Mouse (Mus musculus) intestine, postnatal 0 days (tissue): ENCODE results near the gene Frs3. TPM values are rescaled to one million over a fixed set of nuclear protein-coding genes. Genes with fewer than 3 reads are reported as not detected.

Experiments
- ATAC-seq: fragments of 200-750 bp; cut with Nextera tagmentation; 2 replicates; pipeline ENCODE4 v1.8.0; 2017; ENCODE audit warnings: mild to moderate bottlenecking, moderate TSS enrichment, moderate library complexity
- H3K27ac ChIP-seq: fragments of 300-500 bp; sonication (generic); 2 replicates; pipeline ENCODE4 v1.5.1; 2014; ENCODE audit warnings: mild to moderate bottlenecking, low read depth, low read length, moderate library complexity
- H3K27me3 ChIP-seq: fragments of 300-500 bp; sonication (generic); replicated peaks from 2 replicates; pipeline ENCODE4 v1.6.1; 2014; ENCODE audit warnings: low read length, mixed read lengths; ENCODE audit not compliant: control insufficient read depth, insufficient read depth
- H3K36me3 ChIP-seq: fragments of 300-500 bp; sonication (generic); 2 replicates; pipeline ENCODE4 v1.6.1; 2014; ENCODE audit warnings: mild to moderate bottlenecking, moderate library complexity; ENCODE audit not compliant: control insufficient read depth, insufficient read depth
- H3K4me1 ChIP-seq: fragments of 300-500 bp; sonication (generic); replicated peaks from 2 replicates; pipeline ENCODE4 v1.6.1; 2014; ENCODE audit warnings: antibody characterized with exemption, low read length, mixed read lengths; ENCODE audit not compliant: control insufficient read depth, insufficient read depth
- H3K4me2 ChIP-seq: fragments of 300-500 bp; sonication (generic); replicated peaks from 2 replicates; pipeline ENCODE4 v1.6.1; 2014; ENCODE audit warnings: low read depth, mild to moderate bottlenecking, moderate library complexity
- H3K4me3 ChIP-seq: fragments of 300-500 bp; sonication (generic); 2 replicates; pipeline ENCODE4 v1.5.1; 2014; ENCODE audit warnings: low read depth, low read length
- H3K9ac ChIP-seq: fragments of 300-500 bp; sonication (generic); 2 replicates; pipeline ENCODE4 v1.6.1; 2014; ENCODE audit warnings: mild to moderate bottlenecking, low read depth, low read length
- H3K9me3 ChIP-seq: fragments of 300-500 bp; sonication (generic); 2 replicates; pipeline ENCODE4 v1.6.1; 2016; ENCODE audit warnings: mixed run types; ENCODE audit not compliant: control insufficient read depth
- CTCF ChIP-seq: sonication (generic); IDR thresholded peaks from 2 replicates; pipeline ENCODE4 v1.5.1; 2016; ENCODE audit warnings: low read depth, mild to moderate bottlenecking, control low read depth, antibody characterized with exemption, moderate library complexity
- WGBS: fragments of 180-500 bp; shearing (Covaris S2); extraction: QIAGEN DNeasy Blood & Tissue Kit; methylation state at CpG from one replicate; pipeline ENCODE4 v1.1.7; 2014; 5-methylcytosine and 5-hydroxymethylcytosine counted together
- polyA plus RNA-seq: library from polyadenylated mRNA; unstranded; fragments of >200 nt; fragmentation: Nextera tagmentation; extraction: Ambion mirVana; gene quantifications from 2 replicates; pipeline ENCODE4 v1.2.1, GENCODE M21; 2015

The Frs3 gene
- polyA plus RNA-seq, 1 experiment from 2014 or later: 2.9 TPM

DNA sequence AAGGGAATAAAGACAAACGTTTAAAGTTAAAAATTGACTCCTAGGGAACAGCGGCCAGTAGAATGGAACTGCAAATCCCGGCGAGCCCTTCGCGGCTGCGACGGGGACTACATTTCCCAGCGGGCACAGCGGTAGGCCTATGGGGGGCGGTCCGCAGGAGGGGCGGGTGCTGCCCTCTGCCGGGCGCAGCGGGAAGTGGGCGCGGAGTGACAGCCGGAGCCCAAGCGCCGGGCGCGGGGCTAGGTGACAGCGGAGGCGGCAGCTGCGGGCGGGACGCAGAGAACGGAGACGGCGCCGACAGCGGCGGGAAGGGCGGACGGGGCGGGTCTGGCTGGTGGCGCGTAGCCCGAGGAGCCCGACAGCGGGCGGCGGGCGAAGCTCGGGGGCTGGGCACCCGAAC, 48.0 kb downstream of the Frs3 start, which contains the start of gene Tfeb:
Gene Tfeb (plus strand): TSS at position 175 of the 400 bp plus-strand sequence.
- no peaks in the 10 kb centered on the region for H3K9me3 ChIP-seq
- H3K9ac ChIP-seq: peak within 1 kb of the TSS; percentile 75
- H3K4me2 ChIP-seq: peak within 1 kb of the TSS; percentile 92
- H3K36me3 ChIP-seq: no peaks in the 10 kb centered on the region
- H3K4me3 ChIP-seq: peak within 1 kb of the TSS; percentile 81
- under 1% methylated on average over 45 of the region's 47 CpGs for whole genome bisulfite sequencing
- peak; percentile 99 for TF ChIP-seq CTCF
- ATAC-seq: peak; percentile 72
- H3K4me1 ChIP-seq: no peaks in the 10 kb centered on the region
- no peaks in the 10 kb centered on the region for H3K27me3 ChIP-seq
- peak within 1 kb of the TSS; percentile 91 for H3K27ac ChIP-seq

DNA sequence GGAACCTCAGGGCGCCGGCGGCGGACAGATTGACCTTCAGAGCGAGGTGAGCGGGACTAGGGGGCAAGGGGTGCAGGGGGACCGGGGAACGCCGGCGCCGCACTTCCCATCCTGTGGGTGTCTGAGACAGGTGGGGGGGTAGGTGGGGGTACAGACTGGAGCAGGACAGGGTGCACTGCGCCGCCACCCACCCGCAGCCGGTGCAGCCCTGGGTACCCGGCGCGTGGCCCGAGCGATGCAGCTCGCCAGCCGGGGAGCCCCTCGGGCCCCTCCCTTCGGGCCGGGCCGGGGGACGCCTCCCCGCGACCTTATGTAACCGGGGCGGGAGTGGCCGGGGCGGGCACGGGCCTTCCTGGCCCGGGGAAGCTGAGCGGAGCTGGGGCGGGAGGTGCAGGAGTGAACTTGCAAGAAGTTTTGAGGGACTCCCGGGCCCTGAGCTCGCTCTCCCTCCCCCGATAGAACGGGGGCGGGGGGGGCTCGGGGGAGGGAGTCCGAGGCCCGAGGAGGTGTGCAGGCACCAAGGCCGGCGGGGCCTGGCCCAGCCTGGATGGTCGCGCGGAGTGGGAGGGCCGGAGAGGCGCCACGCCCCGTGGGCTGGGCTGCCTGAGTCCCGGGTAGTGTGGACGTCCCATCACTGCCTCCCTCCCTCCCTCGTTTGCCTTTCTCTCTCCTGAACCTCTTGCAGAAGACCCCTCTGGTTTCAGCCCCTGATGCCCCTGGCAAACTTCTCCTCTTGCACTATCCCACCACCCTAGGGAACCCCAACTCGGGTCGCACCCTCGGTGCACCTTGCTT, 48.6 kb downstream of the Frs3 start:
- H3K9me3 ChIP-seq: no peaks in the 10 kb centered on the region
- no peaks in the 10 kb centered on the region for H3K27me3 ChIP-seq
- H3K36me3 ChIP-seq: no peaks in the 10 kb centered on the region
- H3K4me2 ChIP-seq: peak overlapping the region; percentile 92
- ATAC-seq: peak; percentile 65
- H3K27ac ChIP-seq: peak overlapping the region; percentile 91
- peak overlapping the region; percentile 75 for H3K9ac ChIP-seq
- peak overlapping the region; percentile 81 for H3K4me3 ChIP-seq
- H3K4me1 ChIP-seq: no peaks in the 10 kb centered on the region
- 1% methylated on average over 39 of the region's 60 CpGs for WGBS
- TF ChIP-seq CTCF: no peak

DNA sequence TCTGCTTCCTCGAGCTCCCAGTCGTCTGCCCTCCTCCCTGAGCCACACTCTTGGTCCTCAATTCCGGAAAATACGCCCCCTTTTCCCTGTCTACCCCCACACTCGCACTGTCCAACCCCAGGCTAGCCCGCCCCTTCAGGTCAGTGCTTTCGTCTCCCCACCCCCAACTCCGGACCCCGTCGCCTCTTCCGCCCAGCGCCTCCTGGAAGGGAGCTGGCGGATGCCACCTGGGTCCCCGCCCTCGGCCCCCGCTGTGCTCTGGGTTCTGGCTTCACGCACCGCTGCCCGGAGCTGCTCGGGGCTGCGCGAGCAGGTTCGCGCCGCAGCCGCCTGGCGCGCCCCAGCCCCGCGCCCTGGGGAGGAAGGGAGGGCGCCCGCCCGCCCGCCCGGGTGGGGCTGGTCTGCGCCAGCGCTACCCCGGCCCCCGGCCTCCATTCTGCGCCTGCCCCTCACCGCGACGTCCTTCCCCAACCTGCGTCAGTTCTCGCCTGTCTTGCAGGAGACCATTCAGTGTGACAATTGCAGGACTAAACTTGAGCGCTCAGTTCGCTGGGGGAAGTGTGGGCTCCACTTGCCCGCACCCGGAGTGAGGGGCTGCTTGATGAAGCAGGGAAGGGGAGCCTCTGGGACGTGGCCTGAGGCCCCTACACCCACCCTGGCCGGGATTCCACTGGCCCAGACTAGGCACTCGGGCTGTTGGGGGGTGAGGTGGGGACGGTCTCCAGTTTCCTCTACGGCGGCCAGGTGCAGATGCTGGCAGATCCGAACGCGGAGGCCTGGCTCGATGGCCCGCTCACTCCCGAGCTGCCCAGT, 49.4 kb downstream of the Frs3 start:
- H3K4me3 ChIP-seq: peak overlapping the region; percentile 81
- TF ChIP-seq CTCF: peak; percentile 26; the same call in 1 of the 2 replicates
- peak overlapping the region; percentile 55 for H3K9ac ChIP-seq
- peak overlapping the region; percentile 91 for H3K27ac ChIP-seq
- H3K36me3 ChIP-seq: no peaks in the 10 kb centered on the region
- no peaks in the 10 kb centered on the region for H3K4me1 ChIP-seq
- no peaks in the 10 kb centered on the region for H3K27me3 ChIP-seq
- WGBS: under 1% methylated on average over 59 of the region's 61 CpGs
- peak; percentile 9; the same call in 1 of the 2 replicates for ATAC-seq
- no peaks in the 10 kb centered on the region for H3K9me3 ChIP-seq
- H3K4me2 ChIP-seq: peak overlapping the region; percentile 92

DNA sequence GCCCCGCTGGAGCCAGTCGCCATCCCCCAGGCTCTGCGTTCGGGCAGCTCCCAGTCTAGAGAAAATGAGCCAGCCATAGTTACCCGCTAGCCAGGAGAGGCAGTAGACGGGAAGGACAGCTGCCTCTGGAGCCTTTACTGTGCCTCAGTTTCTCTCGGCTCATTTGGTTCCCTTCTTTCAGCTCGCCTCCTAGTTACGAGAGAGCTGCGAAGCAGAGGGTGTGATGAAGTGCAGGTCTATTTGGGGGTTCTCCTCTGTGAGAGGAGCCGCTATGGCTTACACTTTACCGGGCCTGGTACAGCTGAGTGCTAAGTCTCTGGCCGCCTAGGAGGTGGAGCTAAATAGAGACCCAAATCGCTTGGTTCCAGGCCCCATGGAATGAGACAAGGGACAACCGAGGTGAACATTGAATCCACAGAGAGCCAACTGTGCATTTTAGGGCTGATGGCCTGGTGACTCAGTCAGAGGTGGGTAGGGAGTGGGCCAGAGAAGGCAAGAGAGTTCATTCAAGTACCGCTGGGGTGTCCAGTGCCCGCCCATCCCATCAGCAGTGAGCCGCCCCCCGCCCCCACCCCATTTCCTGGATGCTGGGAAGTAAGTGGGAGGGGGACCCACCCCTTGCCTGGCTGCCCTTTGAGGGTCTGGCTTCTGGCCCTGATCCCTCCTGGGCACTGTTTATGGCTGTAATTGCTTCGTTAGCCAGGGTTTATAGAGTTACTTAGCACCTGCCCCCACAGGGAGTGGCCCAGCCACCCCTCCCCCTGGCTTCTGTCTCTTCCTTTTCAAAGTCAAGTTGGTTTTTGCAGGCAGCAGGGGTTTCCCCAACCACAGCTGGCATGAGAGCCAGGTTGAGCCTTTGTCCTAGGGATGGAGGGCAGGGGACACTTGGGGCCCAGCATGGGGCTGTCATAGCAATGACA, 50.3 kb downstream of the Frs3 start:
- 16% methylated on average over 19 of the region's 20 CpGs for WGBS
- H3K4me1 ChIP-seq: no peaks in the 10 kb centered on the region
- no peaks in the 10 kb centered on the region for H3K9me3 ChIP-seq
- peak overlapping the region; percentile 91 for H3K27ac ChIP-seq
- H3K36me3 ChIP-seq: no peaks in the 10 kb centered on the region; the same call in 1 of the 2 replicates
- H3K27me3 ChIP-seq: no peaks in the 10 kb centered on the region
- peak overlapping the region; percentile 55 for H3K9ac ChIP-seq
- ATAC-seq: peak; percentile 57
- no peak for TF ChIP-seq CTCF
- H3K4me3 ChIP-seq: peak overlapping the region; percentile 81
- H3K4me2 ChIP-seq: peak overlapping the region; percentile 92

DNA sequence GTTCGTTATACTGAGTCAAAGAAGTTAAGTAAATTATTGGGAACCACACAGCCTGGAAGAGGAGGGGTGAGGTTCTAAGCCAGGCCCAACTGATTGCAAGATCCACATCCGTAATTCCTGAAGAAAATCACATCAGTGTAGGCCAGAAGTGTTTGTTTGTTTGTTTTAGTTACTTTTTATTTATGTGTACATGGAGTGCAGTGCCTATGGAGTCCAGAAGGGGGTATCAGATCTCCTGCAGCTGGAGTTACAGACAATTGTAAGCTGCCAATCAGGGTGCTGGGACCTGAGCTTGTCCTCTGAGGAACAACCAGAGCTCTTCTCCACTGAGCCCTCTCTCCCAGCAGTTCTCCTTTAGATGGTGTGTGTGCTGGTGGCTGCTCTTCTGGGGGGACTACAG, 51.4 kb downstream of the Frs3 start:
- Histone ChIP-seq H3K9ac (no peak overlapping the region), H3K36me3 (no peaks in the 10 kb centered on the region; the same call in 1 of the 2 replicates), H3K4me2 (peak overlapping the region; percentile 92; the same call in 1 of the 2 replicates), H3K4me3 (no peak overlapping the region), H3K9me3 (no peaks in the 10 kb centered on the region), H3K4me1 (no peaks in the 10 kb centered on the region), H3K27ac (peak overlapping the region; percentile 91; the same call in 1 of the 2 replicates), H3K27me3 (no peaks in the 10 kb centered on the region)
- 68% methylated on average over 2 of the region's 2 CpGs for WGBS
- no peak for ATAC-seq
- TF ChIP-seq CTCF: peak; percentile 57
